Mouse (Mus musculus) liver, embryonic 14.5 days (tissue): ENCODE measurements around the gene Abcc1.

Source experiments
- CTCF ChIP-seq: IDR thresholded peaks from 2 replicates; pipeline ENCODE4 v1.5.1; 2016; ENCODE audit warnings: antibody characterized with exemption, low read depth, control low read depth
- EP300 ChIP-seq: IDR thresholded peaks from 2 replicates; pipeline ENCODE4 v1.6.1; 2016; ENCODE audit warnings: antibody characterized with exemption, low read depth

DNA sequence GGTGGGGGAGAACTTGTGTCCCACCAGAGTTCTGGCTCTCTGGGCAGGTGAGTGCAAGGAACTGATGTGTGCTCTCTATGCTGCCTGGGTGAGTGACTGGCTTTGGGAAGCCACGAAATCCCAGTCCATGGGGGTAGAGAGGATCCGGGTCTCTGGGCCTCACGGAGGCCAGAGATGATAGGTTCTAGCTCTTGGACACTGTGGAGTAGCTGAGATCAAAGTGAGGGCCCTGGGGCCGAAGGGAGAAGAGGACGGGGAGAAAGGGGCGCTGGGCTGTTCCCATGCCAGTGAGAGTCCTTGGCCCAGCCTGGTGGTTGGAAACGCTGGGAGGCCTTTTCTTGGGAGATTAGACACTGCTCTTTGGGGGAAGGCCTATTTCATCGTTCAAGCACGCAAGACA lies 53.8 kb downstream of the Abcc1 start:
- TF ChIP-seq CTCF (no peak), EP300 (no peak)
